Mouse (Mus musculus) intestine, embryonic 14.5 days (tissue): ENCODE results near the gene Slc37a3. TPM values are rescaled to one million over a fixed set of nuclear protein-coding genes. Genes with fewer than 3 reads are reported as not detected.

Experiments used
- ATAC-seq: fragments of 200-750 bp; cut with Nextera tagmentation; replicated peaks from 2 replicates; pipeline ENCODE4 v1.8.0; 2017; ENCODE audit warnings: low read depth, moderate number of reproducible peaks, moderate TSS enrichment, moderate library complexity; ENCODE audit not compliant: low FRiP score, low TSS enrichment
- DNase-seq: peaks from one replicate; pipeline ENCODE4 v3.0.0-alpha.2; 2018; ENCODE audit warnings: low spot score
- H3K27ac ChIP-seq: fragments of 300-500 bp; sonication (generic); 2 replicates; pipeline ENCODE4 v1.5.1; 2014; ENCODE audit warnings: low read depth, mild to moderate bottlenecking, control low read depth
- H3K27me3 ChIP-seq: fragments of 300-500 bp; sonication (generic); replicated peaks from 2 replicates; pipeline ENCODE4 v1.6.1; 2014; ENCODE audit warnings: low read length, control low read depth; ENCODE audit not compliant: control insufficient read depth, insufficient read depth
- H3K36me3 ChIP-seq: fragments of 300-500 bp; sonication (generic); 2 replicates; pipeline ENCODE4 v1.6.1; 2014; ENCODE audit warnings: low read length, control low read depth; ENCODE audit not compliant: control insufficient read depth, insufficient read depth
- H3K4me1 ChIP-seq: fragments of 300-500 bp; sonication (generic); replicated peaks from 2 replicates; pipeline ENCODE4 v1.6.1; 2014; ENCODE audit warnings: low read length, control low read depth, mixed read lengths; ENCODE audit not compliant: control insufficient read depth, insufficient read depth
- H3K4me2 ChIP-seq: fragments of 300-500 bp; sonication (generic); 2 replicates; pipeline ENCODE4 v1.6.1; 2014; ENCODE audit warnings: low read length
- H3K4me3 ChIP-seq: fragments of 300-500 bp; sonication (generic); 2 replicates; pipeline ENCODE4 v1.5.1; 2014; ENCODE audit warnings: low read depth, low read length, control low read depth, mixed read lengths
- H3K9ac ChIP-seq: fragments of 300-500 bp; sonication (generic); 2 replicates; pipeline ENCODE4 v1.6.1; 2014; ENCODE audit warnings: mild to moderate bottlenecking, low read length
- H3K9me3 ChIP-seq: fragments of 300-500 bp; sonication (generic); 2 replicates; pipeline ENCODE4 v1.6.1; 2016; ENCODE audit warnings: low read length, control low read depth; ENCODE audit not compliant: control insufficient read depth
- WGBS: fragments of 180-500 bp; shearing (Covaris S2); extraction: QIAGEN DNeasy Blood & Tissue Kit; methylation state at CpG from one replicate; pipeline ENCODE4 v1.1.7; 2014; 5-methylcytosine and 5-hydroxymethylcytosine counted together
- polyA plus RNA-seq: library from polyadenylated mRNA; unstranded; fragments of >200 nt; fragmentation: Nextera tagmentation; extraction: Ambion mirVana; gene quantifications from 2 replicates; pipeline ENCODE4 v1.2.1, GENCODE M21; 2014

Slc37a3 gene
- polyA plus RNA-seq, 1 experiment from 2014 or later = 37.9 TPM

GRCm38 (mm10) chr6:39320286-39320685 is 57.2 kb downstream of the Slc37a3 start:
- H3K27ac ChIP-seq = no peak overlapping the region
- no peak for DNase-seq
- no peak overlapping the region for H3K9ac ChIP-seq
- ATAC-seq = no peak
- no peak overlapping the region for H3K4me3 ChIP-seq
- WGBS = 88% methylated on average over 5 of the region's 5 CpGs
- no peaks in the 10 kb centered on the region for H3K36me3 ChIP-seq
- no peaks in the 10 kb centered on the region for H3K9me3 ChIP-seq
- no peaks in the 10 kb centered on the region for H3K4me1 ChIP-seq
- no peaks in the 10 kb centered on the region for H3K27me3 ChIP-seq
- no peak overlapping the region for H3K4me2 ChIP-seq

DNA sequence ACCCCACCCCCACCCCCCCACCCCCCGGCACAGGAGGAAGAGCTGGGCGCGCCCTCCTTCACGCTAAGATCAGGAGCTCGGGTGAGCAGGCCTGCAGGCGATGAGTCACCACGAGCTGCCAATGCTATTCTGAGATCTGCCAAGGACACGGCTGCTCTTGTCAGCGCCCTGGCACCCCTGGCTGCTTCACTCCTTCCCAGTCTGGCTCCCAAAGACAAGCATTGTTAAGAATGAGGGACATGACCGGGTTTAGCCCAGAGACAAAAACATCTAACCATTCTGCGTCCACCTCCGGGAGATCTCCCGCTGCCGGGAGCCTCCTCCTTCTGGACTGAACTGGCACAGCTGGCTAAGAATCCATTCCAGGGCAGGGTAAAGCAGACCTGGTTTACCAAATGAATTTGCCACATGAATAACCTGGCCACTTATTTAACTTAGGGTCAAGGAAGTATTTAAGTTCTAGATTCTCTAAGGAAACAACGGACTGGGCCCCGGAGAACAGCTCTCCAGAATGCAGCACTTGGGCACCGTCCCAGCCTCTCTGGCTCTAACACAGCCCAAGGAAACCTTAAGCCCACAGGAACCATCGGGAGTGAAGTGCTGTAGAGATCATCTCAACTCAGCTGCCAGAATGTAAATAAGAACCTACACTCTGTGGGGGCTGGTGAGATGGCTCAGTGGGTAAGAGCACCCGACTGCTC is 58.3 kb downstream of the Slc37a3 start:
- ATAC-seq (no peak), DNase-seq (no peak)
- no peaks in the 10 kb centered on the region for H3K36me3 ChIP-seq
- H3K9me3 ChIP-seq = no peaks in the 10 kb centered on the region
- 63% methylated on average over 18 of the region's 19 CpGs for WGBS
- H3K4me1 ChIP-seq = no peaks in the 10 kb centered on the region
- no peak overlapping the region for H3K9ac ChIP-seq
- no peak overlapping the region for H3K4me2 ChIP-seq
- H3K4me3 ChIP-seq = no peak overlapping the region
- H3K27me3 ChIP-seq = no peaks in the 10 kb centered on the region
- no peak overlapping the region for H3K27ac ChIP-seq

- Histone ChIP-seq H3K36me3 (no peaks in the 10 kb centered on the region), H3K4me2 (no peak overlapping the region), H3K27ac (no peak overlapping the region), H3K4me1 (no peaks in the 10 kb centered on the region), H3K4me3 (no peak overlapping the region), H3K27me3 (no peaks in the 10 kb centered on the region), H3K9ac (no peak overlapping the region), H3K9me3 (no peaks in the 10 kb centered on the region)
- DNase-seq (no peak), ATAC-seq (no peak)
- 88% methylated on average over 2 of the region's 2 CpGs for WGBS
Observed at GRCm38 (mm10) chr6:39318631-39319010, 58.9 kb downstream of the Slc37a3 start.

GRCm38 (mm10) chr6:39317854-39318630 is 59.4 kb downstream of the Slc37a3 start:
- Histone ChIP-seq H3K4me3 (no peak overlapping the region), H3K27ac (no peak overlapping the region), H3K4me2 (no peak overlapping the region), H3K9me3 (no peaks in the 10 kb centered on the region), H3K9ac (no peak overlapping the region), H3K27me3 (no peaks in the 10 kb centered on the region), H3K4me1 (no peaks in the 10 kb centered on the region), H3K36me3 (no peaks in the 10 kb centered on the region)
- ATAC-seq (no peak), DNase-seq (no peak)
- 79% methylated on average over 10 of the region's 10 CpGs for WGBS

DNA sequence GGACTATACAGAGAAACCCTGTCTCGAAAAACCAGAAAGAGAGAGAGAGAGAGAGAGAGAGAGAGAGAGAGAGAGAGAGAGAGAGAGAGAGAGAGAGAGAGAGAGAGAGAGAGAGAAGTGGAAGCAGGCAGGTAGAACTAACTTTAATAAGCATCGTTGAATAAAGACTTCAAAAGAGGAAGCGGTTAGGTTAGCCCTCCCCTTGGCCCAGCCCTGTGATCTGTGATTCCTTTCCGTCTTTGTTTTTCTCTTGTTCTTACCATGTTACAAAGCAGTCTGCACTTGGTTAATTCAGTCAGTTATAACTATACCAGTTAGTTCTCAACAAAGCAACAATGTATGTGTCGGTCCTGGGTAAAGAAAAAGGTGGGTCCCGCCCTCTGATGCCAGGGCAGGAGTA is 61.4 kb downstream of the Slc37a3 start:
- DNase-seq = no peak
- H3K9me3 ChIP-seq = no peaks in the 10 kb centered on the region
- no peak overlapping the region for H3K4me3 ChIP-seq
- H3K27ac ChIP-seq = no peak overlapping the region
- H3K36me3 ChIP-seq = no peaks in the 10 kb centered on the region
- no peaks in the 10 kb centered on the region for H3K4me1 ChIP-seq
- 85% methylated on average over 6 of the region's 6 CpGs for WGBS
- H3K27me3 ChIP-seq = no peaks in the 10 kb centered on the region
- no peak overlapping the region for H3K4me2 ChIP-seq
- no peak for ATAC-seq
- no peak overlapping the region for H3K9ac ChIP-seq

DNA sequence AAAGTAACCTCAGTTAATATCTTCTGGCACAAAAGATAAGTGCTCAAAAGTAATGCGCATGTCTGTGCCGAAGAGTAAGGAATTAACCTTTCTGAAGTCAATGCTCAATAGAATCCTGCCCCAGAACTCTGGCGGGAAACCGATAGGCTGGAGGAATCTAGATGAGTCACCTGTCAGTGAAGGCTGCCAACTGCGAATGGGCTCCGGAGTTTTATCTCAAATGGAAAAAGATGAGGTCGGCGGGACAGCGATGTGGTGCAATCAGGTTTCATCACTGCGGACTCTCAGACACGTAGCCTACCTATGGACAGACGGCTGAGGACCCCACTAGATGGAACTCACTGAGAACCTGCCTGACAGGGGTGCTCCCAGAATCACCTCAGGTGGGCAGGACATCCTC is 63.0 kb downstream of the Slc37a3 start:
- Histone ChIP-seq H3K4me3 (no peak overlapping the region), H3K9me3 (no peaks in the 10 kb centered on the region), H3K27ac (no peak overlapping the region), H3K36me3 (no peaks in the 10 kb centered on the region), H3K4me2 (no peak overlapping the region), H3K27me3 (no peaks in the 10 kb centered on the region), H3K9ac (no peak overlapping the region), H3K4me1 (no peaks in the 10 kb centered on the region)
- DNase-seq (no peak), ATAC-seq (no peak)
- WGBS = 88% methylated on average over 12 of the region's 12 CpGs

DNA sequence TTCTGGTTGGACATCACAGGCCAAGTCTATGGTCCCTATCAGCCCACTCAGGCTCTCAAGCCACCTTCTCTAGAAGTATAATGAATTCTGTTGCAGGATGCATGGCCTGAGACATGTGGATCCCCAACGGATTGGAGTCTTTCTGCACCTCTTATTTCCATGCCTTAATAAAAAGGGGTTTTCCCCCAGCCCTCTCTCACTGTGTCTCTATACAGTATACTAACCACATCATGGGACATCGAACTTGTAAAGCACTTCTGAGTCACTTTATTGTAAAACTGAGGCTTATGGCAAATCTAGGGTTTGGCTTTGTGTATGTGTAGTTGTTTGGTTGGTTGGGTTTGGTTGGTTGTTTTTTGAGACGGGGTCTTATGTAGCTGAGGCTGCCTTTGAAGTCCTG is 65.7 kb downstream of the Slc37a3 start:
- Histone ChIP-seq H3K27ac (no peak overlapping the region), H3K9me3 (no peaks in the 10 kb centered on the region), H3K27me3 (no peaks in the 10 kb centered on the region), H3K36me3 (no peaks in the 10 kb centered on the region), H3K4me1 (no peaks in the 10 kb centered on the region), H3K9ac (no peak overlapping the region), H3K4me2 (no peak overlapping the region), H3K4me3 (no peak overlapping the region)
- DNase-seq = no peak
- ATAC-seq = no peak
- 85% methylated on average over 3 of the region's 3 CpGs for WGBS

DNA sequence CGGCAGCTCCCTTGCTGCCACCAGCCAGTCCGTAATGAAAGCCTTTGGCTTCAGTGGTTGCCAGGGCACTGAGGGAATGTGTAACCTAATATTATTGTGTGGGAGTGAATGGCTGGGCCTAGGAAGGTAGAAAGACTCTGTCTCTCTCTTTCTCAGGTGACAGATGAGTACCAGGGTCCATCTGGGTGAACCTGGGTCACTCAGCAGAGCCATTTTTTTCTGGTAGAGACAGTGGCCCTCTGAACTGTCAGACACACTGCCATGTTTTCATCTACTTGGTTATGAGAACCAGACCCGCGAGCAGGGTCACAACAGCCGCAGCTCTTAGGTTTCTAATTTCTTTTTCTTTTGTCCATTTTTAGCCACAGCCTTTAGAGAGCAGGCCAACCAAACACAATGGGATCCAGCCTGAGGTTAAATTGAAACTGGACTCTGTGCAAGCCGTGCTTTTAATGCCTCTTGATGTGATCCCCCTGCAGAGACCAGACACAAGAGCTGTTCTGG is 73.1 kb downstream of the Slc37a3 start:
- Histone ChIP-seq H3K9ac (no peak overlapping the region), H3K27ac (no peak overlapping the region)

More for the DNA sequence above, 73.1 kb downstream of the Slc37a3 start:
- ATAC-seq = no peak
- Histone ChIP-seq H3K4me3 (no peak overlapping the region), H3K27me3 (no peaks in the 10 kb centered on the region), H3K9me3 (no peaks in the 10 kb centered on the region), H3K36me3 (no peaks in the 10 kb centered on the region), H3K4me2 (no peak overlapping the region), H3K4me1 (0 out of 2 replicates have a peak, but pooled peaks cover 8% of the 10 kb centered on the region)
- 39% methylated on average over 6 of the region's 6 CpGs for WGBS
- DNase-seq = no peak
